Mouse (Mus musculus): ENCODE data around the gene Krt17. TPM values are rescaled to one million over a fixed set of nuclear protein-coding genes. Genes with fewer than 3 reads are reported as not detected.

Gene Krt17
- not detected for total RNA-seq (2023)

GRCm38 (mm10) chr11:100260514-100261234 lies at the start of gene Krt17:
Gene Krt17, minus strand, starts transcription at chr11:100261029.

DNA sequence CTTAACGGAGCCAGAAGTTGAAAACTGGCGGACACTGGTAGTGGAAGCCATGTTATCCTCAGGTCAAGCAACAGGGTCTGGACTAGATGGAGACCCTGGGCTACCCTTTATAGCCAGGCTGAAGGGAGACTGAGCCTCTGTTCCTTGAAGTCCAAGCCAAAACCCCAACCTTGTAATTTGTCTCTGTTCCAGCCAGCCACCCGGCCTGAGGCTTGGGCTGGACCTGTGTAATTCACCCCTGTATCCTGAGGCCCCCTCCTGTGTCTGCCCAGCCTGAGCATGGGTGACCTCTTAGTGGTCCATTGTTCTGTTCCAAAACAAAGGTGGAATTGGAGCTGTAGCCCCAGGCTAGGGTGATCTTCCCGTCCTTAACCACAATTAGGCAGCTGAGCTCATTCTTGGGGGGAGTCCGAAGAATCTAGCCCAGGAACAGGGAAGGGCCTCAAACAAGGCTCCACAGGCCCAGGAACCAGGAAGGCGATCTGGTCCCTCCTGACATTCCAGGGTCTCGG lies 9.0 kb upstream of the Krt17 start, which contains the start of gene Krt42:
TSS of gene Krt42 (minus strand) at position 51 of the 512 bp plus-strand sequence.

GRCm38 (mm10) chr11:100248852-100249465 lies 11.9 kb downstream of the Krt17 start, which contains the start of gene Krt16:
Gene Krt16, minus strand, starts transcription at chr11:100248902.

DNA sequence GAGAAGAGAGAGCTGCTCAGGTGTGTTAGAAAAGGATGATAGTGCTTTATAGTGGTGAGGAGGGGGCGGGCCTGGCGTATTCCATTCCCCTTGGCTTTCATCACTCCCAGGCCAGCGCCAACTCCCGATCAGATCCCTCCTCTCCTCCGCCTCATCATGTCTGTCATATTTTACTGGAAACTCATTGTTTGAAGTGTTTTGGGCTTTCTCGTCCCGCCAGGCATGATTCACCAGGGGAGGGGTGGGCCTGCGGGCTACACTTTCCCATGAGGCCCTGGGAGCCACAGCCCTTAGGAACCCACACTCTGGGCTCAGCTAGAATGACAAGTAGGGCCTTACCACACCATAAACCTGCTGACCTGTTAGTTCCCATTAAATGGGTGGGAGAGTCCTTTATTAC lies 53.3 kb downstream of the Krt17 start, which contains the start of gene Krt14:
TSS of gene Krt14 (minus strand) at position 51 of the 400 bp plus-strand sequence.

Other genes with a start within 250 kb of the Krt17 start
- not detected for gene Krt33a, start 244.8 kb downstream of the Krt17 start, total RNA-seq (2023)
- not detected for gene Krt33b, start 231.2 kb downstream of the Krt17 start, total RNA-seq (2023)
- gene Krt34, start 219.5 kb downstream of the Krt17 start, total RNA-seq (2023): not detected
- not detected for gene Krt31, start 210.5 kb downstream of the Krt17 start, total RNA-seq (2023)
- gene Krt32, start 172.8 kb downstream of the Krt17 start, total RNA-seq (2023): not detected
- not detected for gene Krt35, start 164.8 kb downstream of the Krt17 start, total RNA-seq (2023)
- gene Krt36, start 155.4 kb downstream of the Krt17 start, total RNA-seq (2023): not detected
- not detected for gene Krt13, start 139.5 kb downstream of the Krt17 start, total RNA-seq (2023)
- not detected for gene Krt15, start 125.1 kb downstream of the Krt17 start, total RNA-seq (2023)
- gene Krt19, start 112.4 kb downstream of the Krt17 start, total RNA-seq (2023): not detected
- not detected for gene Krt9, start 67.8 kb downstream of the Krt17 start, total RNA-seq (2023)
- not detected for gene Krt14, start 53.5 kb downstream of the Krt17 start, total RNA-seq (2023)
- not detected for gene Krt16, start 12.1 kb downstream of the Krt17 start, total RNA-seq (2023)
- not detected for gene Krt42, start 8.8 kb upstream of the Krt17 start, total RNA-seq (2023)
- 1,000 to 10,000 TPM; 1,497 to 1,503 TPM for gene Eif1, start 58.9 kb upstream of the Krt17 start, total RNA-seq (2023)
- gene Gast, start 73.4 kb upstream of the Krt17 start, total RNA-seq (2023): 1 to 10 TPM in 1 of 2 experiments, not detected in 1; 1.2 TPM
- under 1 TPM in 1 of 2 experiments, not detected in 1; 0.29 TPM for gene Hap1, start 95.1 kb upstream of the Krt17 start, total RNA-seq (2023)
- 10 to 100 TPM; 19.6 to 27.9 TPM for gene Jup, start 136.7 kb upstream of the Krt17 start, total RNA-seq (2023)
- not detected for gene P3h4, start 153.8 kb upstream of the Krt17 start, total RNA-seq (2023)
- under 1 TPM in 1 of 2 experiments, not detected in 1; 0.47 TPM for gene Fkbp10, start 154.7 kb upstream of the Krt17 start, total RNA-seq (2023)
- 1 to 10 TPM; 4.1 to 6.9 TPM for gene Nt5c3b, start 180.8 kb upstream of the Krt17 start, total RNA-seq (2023)
- gene Klhl10, start 180.9 kb upstream of the Krt17 start, total RNA-seq (2023): under 1 TPM in 1 of 2 experiments, not detected in 1; 0.24 TPM
- gene Klhl11, start 211.7 kb upstream of the Krt17 start, total RNA-seq (2023): 10 to 100 TPM; 10.2 to 13.7 TPM